Mouse (Mus musculus) lung, postnatal 0 days (tissue): Measurements from ENCODE around the gene Ccdc121. TPM values are rescaled to one million over a fixed set of nuclear protein-coding genes. Genes with fewer than 3 reads are reported as not detected.

Experiments used
- ATAC-seq: fragments of 200-750 bp; cut with Nextera tagmentation; 2 replicates; pipeline ENCODE4 v1.8.0; 2017; ENCODE audit warnings: moderate library complexity
- DNase-seq: peaks from one replicate; pipeline ENCODE4 v3.0.0-alpha.2; 2016; ENCODE audit warnings: low spot score
- H3K27ac ChIP-seq: fragments of 300-500 bp; sonication (generic); 2 replicates; pipeline ENCODE4 v1.5.1; 2014; ENCODE audit warnings: antibody characterized with exemption, mild to moderate bottlenecking, low read length, mixed read lengths
- H3K27me3 ChIP-seq: fragments of 300-500 bp; sonication (generic); replicated peaks from 2 replicates; pipeline ENCODE4 v1.6.1; 2014; ENCODE audit warnings: low read length, mixed read lengths; ENCODE audit not compliant: insufficient read depth
- H3K36me3 ChIP-seq: fragments of 300-500 bp; sonication (generic); 2 replicates; pipeline ENCODE4 v1.6.1; 2014; ENCODE audit warnings: low read length, mixed read lengths; ENCODE audit not compliant: insufficient read depth
- H3K4me1 ChIP-seq: fragments of 300-500 bp; sonication (generic); 2 replicates; pipeline ENCODE4 v1.6.1; 2014; ENCODE audit warnings: antibody characterized with exemption, low read depth, low read length, mixed read lengths; ENCODE audit not compliant: insufficient read depth
- H3K4me2 ChIP-seq: fragments of 300-500 bp; sonication (generic); replicated peaks from 2 replicates; pipeline ENCODE4 v1.6.1; 2014; ENCODE audit warnings: low read depth, mild to moderate bottlenecking, low read length, moderate library complexity, mixed read lengths
- H3K4me3 ChIP-seq: fragments of 300-500 bp; sonication (generic); 2 replicates; pipeline ENCODE4 v1.5.1; 2014; ENCODE audit warnings: low read depth, low read length
- H3K9ac ChIP-seq: fragments of 300-500 bp; sonication (generic); replicated peaks from 2 replicates; pipeline ENCODE4 v1.6.1; 2014; ENCODE audit warnings: low read depth, mild to moderate bottlenecking
- H3K9me3 ChIP-seq: fragments of 300-500 bp; sonication (generic); 2 replicates; pipeline ENCODE4 v1.6.1; 2016; ENCODE audit warnings: low read length, mixed read lengths
- CTCF ChIP-seq: IDR thresholded peaks from 2 replicates; pipeline ENCODE4 v1.5.1; 2016; ENCODE audit warnings: antibody characterized with exemption, mild to moderate bottlenecking
- EP300 ChIP-seq: IDR thresholded peaks from 2 replicates; pipeline ENCODE4 v1.6.1; 2016; ENCODE audit warnings: antibody characterized with exemption, mild to moderate bottlenecking, control low read depth
- WGBS: fragments of 180-500 bp; shearing (Covaris S2); extraction: QIAGEN DNeasy Blood & Tissue Kit; methylation state at CpG from one replicate; pipeline ENCODE4 v1.1.7; 2014; 5-methylcytosine and 5-hydroxymethylcytosine counted together
- polyA plus RNA-seq: library from polyadenylated mRNA; unstranded; fragments of >200 nt; fragmentation: Nextera tagmentation; extraction: Ambion mirVana; gene quantifications from 2 replicates; pipeline ENCODE4 v1.2.1, GENCODE M21; 2015

Gene Ccdc121
- polyA plus RNA-seq, 1 experiment from 2014 or later = 0.86 TPM

DNA sequence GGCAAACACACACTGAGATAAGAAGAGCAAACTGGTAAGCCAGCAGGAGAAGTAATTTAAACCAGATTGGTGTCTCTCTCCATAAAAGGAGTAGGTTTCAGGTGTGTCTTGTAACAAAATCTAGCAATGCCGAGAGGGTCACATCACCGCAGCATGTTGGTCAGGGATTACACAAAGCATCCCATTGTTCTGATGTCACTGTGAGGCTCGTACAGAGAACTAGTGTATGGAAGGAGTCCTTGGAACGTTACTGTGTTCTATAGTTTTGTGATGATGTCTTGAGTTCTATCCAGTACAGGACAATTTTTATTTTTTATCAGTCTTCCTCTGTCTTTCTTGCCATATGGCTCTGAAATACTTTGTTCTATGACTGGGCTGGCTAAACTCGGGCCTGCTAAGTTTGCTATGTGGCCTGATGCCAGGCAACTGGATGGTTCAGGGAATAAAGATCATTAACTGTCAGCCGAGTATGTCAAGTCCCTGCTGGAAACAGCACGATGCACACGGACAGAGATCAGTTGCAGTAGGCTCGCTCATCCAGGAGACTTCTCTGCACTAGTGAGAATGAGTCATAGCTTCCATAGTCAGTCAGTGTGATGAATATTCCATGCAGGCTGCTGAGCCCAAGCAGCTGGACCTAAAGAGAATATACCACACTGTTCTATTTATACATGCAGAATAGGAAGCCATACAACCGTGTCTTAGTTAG lies 24.1 kb upstream of the Ccdc121 start:
- DNase-seq (peak; percentile 72), ATAC-seq (peak; percentile 75)
- no peak for TF ChIP-seq CTCF
- TF ChIP-seq EP300 = no peak
- Histone ChIP-seq H3K27me3 (no peaks in the 10 kb centered on the region), H3K9ac (no peak overlapping the region), H3K9me3 (no peaks in the 10 kb centered on the region), H3K4me1 (no peaks in the 10 kb centered on the region; the same call in 1 of the 2 replicates), H3K4me2 (no peak overlapping the region), H3K4me3 (no peak overlapping the region), H3K27ac (no peak overlapping the region), H3K36me3 (no peaks in the 10 kb centered on the region)
- WGBS = 22% methylated on average over 10 of the region's 10 CpGs

GRCm38 (mm10) chr1:181529368-181529767 lies 18.1 kb upstream of the Ccdc121 start:
- peak overlapping the region; percentile 11 for H3K27ac ChIP-seq
- WGBS = 12% methylated on average over 4 of the region's 4 CpGs
- no peak overlapping the region for H3K4me2 ChIP-seq
- ATAC-seq = peak; percentile 82
- H3K9ac ChIP-seq = no peak overlapping the region
- H3K36me3 ChIP-seq = no peaks in the 10 kb centered on the region
- peaks cover 4% of the 10 kb centered on the region; the same call in 1 of the 2 replicates for H3K4me1 ChIP-seq
- H3K4me3 ChIP-seq = no peak overlapping the region
- H3K9me3 ChIP-seq = no peaks in the 10 kb centered on the region
- TF ChIP-seq EP300 (peak; percentile 50), CTCF (no peak)
- no peaks in the 10 kb centered on the region for H3K27me3 ChIP-seq
- peak; percentile 86 for DNase-seq

DNA sequence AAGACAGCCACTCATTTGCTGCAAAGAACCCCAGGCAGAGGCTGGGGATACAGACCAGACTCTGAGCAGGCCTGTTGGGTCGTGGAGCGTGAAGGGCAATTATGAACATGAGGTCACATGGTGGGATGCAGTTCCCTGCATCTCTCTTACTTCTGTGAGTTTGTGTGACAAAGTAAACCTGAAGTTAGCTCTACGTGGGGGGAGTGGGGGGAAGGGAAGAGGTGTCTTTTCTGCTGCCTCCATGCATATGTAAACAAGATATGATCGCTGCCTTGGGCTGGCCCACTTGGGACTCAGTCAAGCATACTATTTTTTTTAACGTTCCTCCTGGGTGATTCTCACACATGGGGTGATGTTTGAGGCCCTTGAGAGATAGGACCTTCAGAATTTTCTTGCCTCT lies 14.7 kb upstream of the Ccdc121 start:
- TF ChIP-seq CTCF (no peak), EP300 (no peak)
- Histone ChIP-seq H3K4me3 (no peak overlapping the region), H3K27me3 (no peaks in the 10 kb centered on the region), H3K36me3 (no peaks in the 10 kb centered on the region), H3K4me1 (peaks cover 4% of the 10 kb centered on the region; the same call in 1 of the 2 replicates), H3K9ac (no peak overlapping the region), H3K9me3 (no peaks in the 10 kb centered on the region), H3K27ac (no peak overlapping the region), H3K4me2 (no peak overlapping the region)
- 47% methylated on average over 5 of the region's 5 CpGs for WGBS
- ATAC-seq = no peak
- no peak for DNase-seq

DNA sequence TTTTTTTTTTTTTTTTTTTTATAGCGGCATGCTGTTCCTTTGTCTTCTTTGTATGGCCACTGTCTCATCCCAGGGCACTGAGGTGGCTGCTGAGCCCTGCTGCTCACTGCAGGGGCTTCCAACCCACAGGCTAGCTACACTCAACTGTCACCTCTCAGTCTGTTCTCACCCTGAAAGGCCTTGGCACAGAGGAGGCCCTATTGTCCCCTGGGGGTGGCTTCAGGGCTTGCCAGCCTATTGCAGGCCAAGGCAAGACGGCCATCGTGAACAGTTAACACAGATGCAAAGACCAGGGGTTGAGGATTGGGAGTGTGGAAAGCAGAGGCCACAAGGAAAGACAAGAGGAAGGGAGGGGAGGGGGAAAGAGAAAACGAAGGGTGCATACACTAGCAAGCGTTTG lies 12.6 kb upstream of the Ccdc121 start:
- TF ChIP-seq CTCF (no peak), EP300 (no peak)
- 53% methylated on average over 5 of the region's 5 CpGs for WGBS

DNA sequence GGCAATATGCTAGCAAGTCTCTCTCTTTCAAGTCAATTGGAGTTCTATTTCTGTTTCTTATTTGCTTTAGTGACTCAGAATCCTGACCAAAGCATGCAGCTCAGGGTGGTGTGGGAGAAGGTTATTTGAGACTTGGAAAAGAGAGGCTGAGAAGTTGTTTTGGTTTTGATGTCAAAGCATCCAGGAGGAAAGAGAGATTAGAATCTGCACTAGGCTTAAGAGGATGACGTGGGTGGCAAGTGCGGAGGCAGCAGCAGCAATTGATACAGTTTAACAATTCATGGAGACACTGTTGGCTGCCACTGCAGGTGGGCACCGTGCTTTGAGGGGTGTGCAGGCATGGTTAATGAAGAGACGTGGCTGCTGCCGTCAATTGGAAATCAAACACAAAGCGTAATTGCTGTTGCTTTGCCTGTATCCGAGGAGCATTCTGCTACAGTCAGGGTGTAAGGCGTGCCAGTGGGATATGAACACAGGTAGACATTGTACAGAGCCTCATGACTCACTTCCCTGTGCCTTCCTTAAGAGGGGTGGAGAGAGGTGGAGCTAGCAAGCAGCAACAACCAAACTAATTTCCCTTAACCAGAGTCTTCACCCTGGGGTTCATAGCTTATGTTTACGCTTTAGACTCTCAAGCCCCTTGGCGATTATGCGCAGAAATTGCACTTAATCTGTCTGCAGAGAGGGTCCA lies 10.3 kb upstream of the Ccdc121 start:
- no peaks in the 10 kb centered on the region for H3K27me3 ChIP-seq
- no peak overlapping the region for H3K4me2 ChIP-seq
- TF ChIP-seq CTCF (no peak), EP300 (no peak)
- WGBS = 56% methylated on average over 11 of the region's 11 CpGs
- H3K9ac ChIP-seq = no peak overlapping the region
- H3K4me1 ChIP-seq = no peaks in the 10 kb centered on the region
- H3K27ac ChIP-seq = no peak overlapping the region
- DNase-seq = peak; percentile 36
- no peaks in the 10 kb centered on the region for H3K9me3 ChIP-seq
- H3K4me3 ChIP-seq = no peak overlapping the region
- H3K36me3 ChIP-seq = no peaks in the 10 kb centered on the region
- ATAC-seq = no peak

More for the DNA sequence above, 12.6 kb upstream of the Ccdc121 start:
- Histone ChIP-seq H3K27ac (no peak overlapping the region), H3K9me3 (no peaks in the 10 kb centered on the region), H3K9ac (no peak overlapping the region), H3K36me3 (no peaks in the 10 kb centered on the region), H3K27me3 (no peaks in the 10 kb centered on the region), H3K4me3 (no peak overlapping the region), H3K4me1 (no peaks in the 10 kb centered on the region), H3K4me2 (no peak overlapping the region)
- no peak for DNase-seq
- ATAC-seq = no peak

- ATAC-seq (no peak), DNase-seq (no peak)
- Histone ChIP-seq H3K4me3 (no peak overlapping the region), H3K4me1 (no peaks in the 10 kb centered on the region), H3K27ac (no peak overlapping the region), H3K9me3 (no peaks in the 10 kb centered on the region), H3K4me2 (no peak overlapping the region), H3K27me3 (no peaks in the 10 kb centered on the region), H3K36me3 (no peaks in the 10 kb centered on the region), H3K9ac (no peak overlapping the region)
- TF ChIP-seq EP300 = no peak
- peak; percentile 53 for TF ChIP-seq CTCF
- WGBS = 80% methylated on average over 4 of the region's 4 CpGs
Measured at GRCm38 (mm10) chr1:181519137-181519536, 7.9 kb upstream of the Ccdc121 start.
